Mouse (Mus musculus): ENCODE data around the gene Gm13090. TPM values are rescaled to one million over a fixed set of nuclear protein-coding genes. Genes with fewer than 3 reads are reported as not detected.
A peak's percentile ranks its signal among the peaks of the same experiment; 100 is the strongest.

Gm13090 gene
- polyA plus RNA-seq, 1 experiment = not detected

DNA sequence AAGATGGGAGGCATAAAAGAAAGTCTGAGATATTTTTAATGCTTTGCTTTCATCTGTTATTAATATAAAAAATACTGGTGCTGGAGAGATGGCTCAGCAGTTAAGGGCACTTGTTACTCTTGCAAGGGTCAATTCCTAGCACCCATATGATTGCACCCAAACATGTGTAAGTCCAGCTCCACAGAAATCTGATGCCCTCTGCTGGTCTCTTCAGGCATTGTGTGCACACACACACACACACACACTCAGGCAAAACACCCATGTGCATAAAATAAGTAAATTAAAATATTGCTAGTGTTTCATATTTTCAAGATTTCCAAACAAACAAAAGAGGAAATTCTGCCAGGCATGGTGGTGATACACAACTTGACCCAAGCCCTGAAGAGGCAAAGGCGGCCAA is 2.0 kb upstream of the Gm13090 start:
- no peak for TF ChIP-seq POLR2A (IDR thresholded peaks at IDR 0.05; ENCODE audit: insufficient read depth, low read depth, low read length)
- no peak for TF ChIP-seq CTCF (IDR thresholded peaks at IDR 0.05; ENCODE audit: insufficient read depth, low read depth, low read length)
- Histone ChIP-seq H3K4me1 (ENCODE audit: control insufficient read depth, insufficient read depth, low read length) (peaks cover 51% of the 10 kb centered on the region), H3K4me3 (ENCODE audit: insufficient read depth, low read depth, low read length) (no peak overlapping the region), H3K27ac (ENCODE audit: insufficient read depth, low read depth, low read length) (no peak overlapping the region)
- WGBS = 100% methylated on average over 1 of the region's 1 CpGs

DNA sequence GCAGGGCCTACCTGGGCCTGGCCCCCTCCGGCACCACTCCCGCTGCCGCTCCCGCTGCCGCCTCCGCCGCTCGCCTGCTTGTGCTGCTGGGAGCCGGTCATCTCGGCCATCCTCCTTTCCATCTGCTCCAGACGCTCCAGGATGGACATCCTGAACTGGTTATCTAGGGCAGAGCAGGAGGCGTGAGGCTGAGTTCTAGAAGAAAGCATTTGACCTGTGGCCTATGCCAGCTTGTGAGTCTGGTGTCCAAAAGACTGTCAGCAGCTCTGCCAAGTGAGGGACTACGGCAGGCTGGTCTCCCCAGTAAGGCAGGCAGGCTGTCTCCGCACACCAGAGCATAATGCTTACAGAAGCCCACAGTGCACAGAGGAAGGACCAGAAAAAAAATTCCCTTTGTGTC is 551 bp upstream of the Gm13090 start:
- H3K27ac ChIP-seq (ENCODE audit: insufficient read depth, low read depth, low read length) = peak overlapping the region; percentile 39
- no peak for TF ChIP-seq POLR2A (IDR thresholded peaks at IDR 0.05; ENCODE audit: insufficient read depth, low read depth, low read length)
- no peak for TF ChIP-seq CTCF (IDR thresholded peaks at IDR 0.05; ENCODE audit: insufficient read depth, low read depth, low read length)
- peaks cover 42% of the 10 kb centered on the region for H3K4me1 ChIP-seq (ENCODE audit: control insufficient read depth, insufficient read depth, low read length)
- WGBS = 70% methylated on average over 14 of the region's 14 CpGs
- no peak overlapping the region for H3K4me3 ChIP-seq (ENCODE audit: insufficient read depth, low read depth, low read length)

DNA sequence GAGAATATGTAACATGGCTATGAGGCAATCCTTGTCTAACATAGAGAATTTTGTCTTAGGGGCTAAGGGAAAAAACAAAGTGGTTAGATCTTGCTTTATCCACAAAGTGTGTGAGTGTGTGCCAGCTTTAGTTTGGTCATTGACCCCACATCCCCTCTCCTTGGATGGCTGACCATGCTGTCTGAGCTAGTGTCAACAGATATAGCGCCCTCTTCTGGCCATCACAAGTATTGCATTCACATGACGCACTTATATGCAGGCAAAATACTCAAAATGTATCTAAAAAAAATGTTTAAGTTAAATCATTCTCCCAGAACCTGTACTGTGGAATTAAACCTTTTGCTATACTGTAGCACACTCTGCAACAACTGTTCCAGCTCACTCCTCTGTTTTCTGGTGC is 5.8 kb downstream of the Gm13090 start:
- no peak for TF ChIP-seq CTCF (IDR thresholded peaks at IDR 0.05; ENCODE audit: insufficient read depth, low read depth, low read length)
- no peak for TF ChIP-seq POLR2A (IDR thresholded peaks at IDR 0.05; ENCODE audit: insufficient read depth, low read depth, low read length)
- WGBS = 21% methylated on average over 2 of the region's 2 CpGs
- Histone ChIP-seq H3K4me1 (ENCODE audit: control insufficient read depth, insufficient read depth, low read length) (peaks cover 37% of the 10 kb centered on the region), H3K4me3 (ENCODE audit: insufficient read depth, low read depth, low read length) (no peak overlapping the region), H3K27ac (ENCODE audit: insufficient read depth, low read depth, low read length) (no peak overlapping the region)

DNA sequence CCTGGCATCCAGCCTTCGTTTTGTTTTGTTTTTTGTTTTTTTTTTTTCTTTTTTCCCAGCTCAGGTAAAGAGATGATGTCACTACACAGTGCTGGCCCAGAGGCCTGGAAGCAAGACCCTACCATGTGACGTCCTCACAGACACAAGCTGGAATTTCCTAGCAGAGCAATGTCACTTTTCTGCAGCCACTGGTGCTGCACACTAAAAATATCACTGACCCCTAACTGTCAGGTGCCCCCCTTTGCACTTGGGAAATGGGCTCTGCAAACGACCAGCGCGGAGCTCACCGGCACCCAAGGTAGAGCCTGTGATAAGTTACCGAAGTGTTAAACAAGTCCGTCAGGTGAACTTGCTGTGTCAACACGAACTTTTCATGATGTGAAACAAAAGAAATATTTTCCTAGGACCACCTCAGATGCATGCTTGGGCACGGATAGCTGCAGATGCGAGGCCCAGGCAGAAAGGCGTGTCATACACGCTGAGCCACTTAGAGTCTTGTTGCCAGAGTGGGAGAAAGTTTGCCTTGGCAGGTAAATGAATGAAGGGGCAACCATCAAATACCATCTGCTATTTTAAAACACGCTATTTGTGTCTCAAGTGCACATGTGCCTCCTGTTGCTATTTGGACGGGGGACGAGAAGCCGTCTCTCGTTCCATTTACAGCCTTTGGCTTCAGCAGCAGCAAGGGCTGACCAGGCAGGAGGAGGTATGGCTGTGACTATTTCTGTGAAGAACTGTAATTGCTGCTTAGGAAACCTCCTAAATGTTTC is 7.1 kb downstream of the Gm13090 start:
- 43% methylated on average over 18 of the region's 18 CpGs for WGBS
- no peak for TF ChIP-seq POLR2A (IDR thresholded peaks at IDR 0.05; ENCODE audit: insufficient read depth, low read depth, low read length)
- TF ChIP-seq CTCF (IDR thresholded peaks at IDR 0.05; ENCODE audit: insufficient read depth, low read depth, low read length) = no peak
- Histone ChIP-seq H3K27ac (ENCODE audit: insufficient read depth, low read depth, low read length) (no peak overlapping the region), H3K4me3 (ENCODE audit: insufficient read depth, low read depth, low read length) (no peak overlapping the region), H3K4me1 (ENCODE audit: control insufficient read depth, insufficient read depth, low read length) (peaks cover 35% of the 10 kb centered on the region)

DNA sequence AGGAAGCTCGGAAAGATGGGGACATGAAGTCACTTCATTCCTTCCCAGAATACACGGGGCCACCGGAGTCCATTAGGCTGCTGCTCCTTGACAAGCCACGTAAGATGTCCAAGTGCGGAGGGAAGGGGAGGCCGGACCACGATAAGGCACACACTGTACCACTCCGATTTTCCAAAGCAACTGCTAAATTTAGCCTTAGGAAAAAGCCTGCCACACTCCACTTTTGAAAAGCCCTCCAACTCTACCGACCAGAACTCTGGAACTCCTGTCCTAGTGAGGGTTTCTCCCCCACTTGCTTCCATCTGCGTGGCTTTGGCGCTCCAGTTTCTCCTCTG is 7.7 kb downstream of the Gm13090 start:
- TF ChIP-seq CTCF (IDR thresholded peaks at IDR 0.05; ENCODE audit: insufficient read depth, low read depth, low read length) (no peak), POLR2A (IDR thresholded peaks at IDR 0.05; ENCODE audit: insufficient read depth, low read depth, low read length) (no peak)
- 33% methylated on average over 11 of the region's 11 CpGs for WGBS
- Histone ChIP-seq H3K4me3 (ENCODE audit: insufficient read depth, low read depth, low read length) (no peak overlapping the region), H3K4me1 (ENCODE audit: control insufficient read depth, insufficient read depth, low read length) (peaks cover 40% of the 10 kb centered on the region), H3K27ac (ENCODE audit: insufficient read depth, low read depth, low read length) (peak overlapping the region; percentile 4; the same call in 1 of the 2 replicates)

DNA sequence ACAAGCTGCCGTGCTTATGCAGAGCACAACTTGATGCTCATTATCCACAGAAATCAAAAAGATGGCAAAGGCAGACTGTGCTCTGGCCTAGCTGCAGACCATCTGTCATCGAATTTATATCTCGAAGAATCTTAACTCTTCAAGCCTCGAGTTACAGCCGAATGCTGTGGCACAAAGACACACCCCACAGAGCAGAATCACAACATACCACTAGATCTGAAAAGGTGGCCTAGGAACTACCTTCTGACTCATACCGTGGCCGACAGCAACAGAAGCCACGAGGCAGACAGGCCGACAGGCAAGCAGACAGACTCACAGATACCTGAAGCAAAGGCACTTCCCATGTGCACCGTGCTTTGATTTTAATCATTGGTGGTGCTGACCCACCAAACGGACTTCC is 14.3 kb downstream of the Gm13090 start:
- Histone ChIP-seq H3K4me3 (ENCODE audit: insufficient read depth, low read depth, low read length) (no peak overlapping the region), H3K4me1 (ENCODE audit: control insufficient read depth, insufficient read depth, low read length) (peaks cover 28% of the 10 kb centered on the region), H3K27ac (ENCODE audit: insufficient read depth, low read depth, low read length) (no peak overlapping the region)
- TF ChIP-seq CTCF (IDR thresholded peaks at IDR 0.05; ENCODE audit: insufficient read depth, low read depth, low read length) (no peak), POLR2A (IDR thresholded peaks at IDR 0.05; ENCODE audit: insufficient read depth, low read depth, low read length) (no peak)
- WGBS = 36% methylated on average over 11 of the region's 11 CpGs

DNA sequence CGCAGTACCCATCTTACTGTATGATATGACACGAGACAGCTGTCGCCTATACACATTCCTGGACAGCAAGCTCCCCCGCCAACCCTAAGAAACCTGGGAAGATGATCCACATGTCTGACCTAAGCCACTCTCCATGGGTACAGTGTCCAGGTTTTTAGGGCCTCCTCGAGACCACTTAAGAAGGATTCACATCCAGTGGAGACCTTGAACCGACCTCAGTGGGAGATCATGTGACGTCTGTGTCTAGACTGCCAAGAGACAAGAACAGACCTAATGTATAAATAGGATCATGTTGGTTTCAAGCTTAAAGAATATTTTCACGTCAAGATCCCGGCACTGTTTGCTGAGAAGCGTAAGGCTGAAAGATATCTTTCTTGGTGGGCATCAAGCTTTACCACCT is 14.8 kb downstream of the Gm13090 start:
- peak overlapping the region; percentile 41; the same call in 1 of the 2 replicates for H3K27ac ChIP-seq (ENCODE audit: insufficient read depth, low read depth, low read length)

DNA sequence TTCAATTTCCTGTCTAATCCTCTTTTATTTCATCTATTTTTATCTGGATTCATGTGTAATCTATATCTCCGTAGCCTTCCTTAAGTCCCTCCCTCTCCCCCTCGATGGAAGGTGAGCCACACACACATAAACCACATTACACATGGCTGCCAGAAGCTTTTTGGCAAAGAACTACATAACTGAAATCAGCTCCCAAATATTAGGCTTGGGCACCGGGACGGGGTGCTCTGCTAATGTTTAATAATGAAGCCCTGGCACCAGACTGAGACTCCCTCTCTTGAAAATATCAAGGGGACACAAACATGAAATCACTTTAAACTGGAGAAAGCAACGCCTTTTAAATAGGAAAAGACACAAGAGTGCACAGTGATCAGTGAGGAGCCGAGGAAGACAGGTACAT is 16.5 kb downstream of the Gm13090 start:
- 14% methylated on average over 6 of the region's 6 CpGs for WGBS
- Histone ChIP-seq H3K4me3 (ENCODE audit: insufficient read depth, low read depth, low read length) (peak overlapping the region; percentile 38; the same call in 1 of the 2 replicates), H3K4me1 (ENCODE audit: control insufficient read depth, insufficient read depth, low read length) (peaks cover 26% of the 10 kb centered on the region), H3K27ac (ENCODE audit: insufficient read depth, low read depth, low read length) (no peak overlapping the region)
- TF ChIP-seq CTCF (IDR thresholded peaks at IDR 0.05; ENCODE audit: insufficient read depth, low read depth, low read length) = no peak
- TF ChIP-seq POLR2A (IDR thresholded peaks at IDR 0.05; ENCODE audit: insufficient read depth, low read depth, low read length) = no peak

More for the DNA sequence above, 14.8 kb downstream of the Gm13090 start:
- no peak for TF ChIP-seq POLR2A (IDR thresholded peaks at IDR 0.05; ENCODE audit: insufficient read depth, low read depth, low read length)
- TF ChIP-seq CTCF (IDR thresholded peaks at IDR 0.05; ENCODE audit: insufficient read depth, low read depth, low read length) = no peak
- Histone ChIP-seq H3K4me3 (ENCODE audit: insufficient read depth, low read depth, low read length) (0 out of 2 replicates have a peak overlapping the region, but pooled peaks have one; percentile 14), H3K4me1 (ENCODE audit: control insufficient read depth, insufficient read depth, low read length) (peaks cover 31% of the 10 kb centered on the region)
- 51% methylated on average over 10 of the region's 10 CpGs for WGBS

DNA sequence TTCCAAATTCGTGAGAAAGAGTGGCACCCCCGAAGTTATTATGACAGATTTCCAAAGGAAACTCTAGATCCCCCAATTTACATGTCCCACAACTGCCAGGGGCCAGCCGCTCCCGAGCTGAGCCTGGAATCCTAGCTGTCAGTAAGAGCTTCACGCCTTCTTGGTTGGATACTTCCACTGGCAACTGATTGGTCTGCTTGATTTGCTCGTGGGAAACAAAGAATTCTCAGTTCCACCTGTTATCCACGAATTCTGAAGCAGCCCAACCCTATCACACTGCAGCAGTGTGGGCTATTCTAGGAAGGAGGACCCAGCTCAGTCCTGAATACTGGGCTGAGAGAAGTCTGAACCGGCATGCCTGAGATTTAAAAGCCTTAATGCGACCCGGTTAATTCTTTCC is 17.1 kb downstream of the Gm13090 start:
- no peak for TF ChIP-seq POLR2A (IDR thresholded peaks at IDR 0.05; ENCODE audit: insufficient read depth, low read depth, low read length)
- TF ChIP-seq CTCF (IDR thresholded peaks at IDR 0.05; ENCODE audit: insufficient read depth, low read depth, low read length) = no peak
- 10% methylated on average over 10 of the region's 10 CpGs for WGBS
- Histone ChIP-seq H3K27ac (ENCODE audit: insufficient read depth, low read depth, low read length) (0 out of 2 replicates have a peak overlapping the region, but pooled peaks have one; percentile 40), H3K4me3 (ENCODE audit: insufficient read depth, low read depth, low read length) (peak overlapping the region; percentile 38), H3K4me1 (ENCODE audit: control insufficient read depth, insufficient read depth, low read length) (peaks cover 26% of the 10 kb centered on the region)
